Mouse (Mus musculus): Measurements from ENCODE around the gene Unc45b.
A peak's percentile ranks its signal among the peaks of the same experiment; 100 is the strongest.
"Not testable (repeated sequence)": the region's sequence is repeated elsewhere in the genome, so short reads cannot be mapped to it uniquely, and the experiment has no call there.

The Unc45b gene

GRCm38 (mm10) chr11:82899720-82900119 is 10.6 kb upstream of the Unc45b start:
- peak; percentile 86 for DNase-seq

GRCm38 (mm10) chr11:82901606-82902310 is 8.6 kb upstream of the Unc45b start:
- DNase-seq, result no peak

- no peak for DNase-seq
These were observed 5.4 kb upstream of the Unc45b start for GRCm38 (mm10) chr11:82904952-82905351.

DNA sequence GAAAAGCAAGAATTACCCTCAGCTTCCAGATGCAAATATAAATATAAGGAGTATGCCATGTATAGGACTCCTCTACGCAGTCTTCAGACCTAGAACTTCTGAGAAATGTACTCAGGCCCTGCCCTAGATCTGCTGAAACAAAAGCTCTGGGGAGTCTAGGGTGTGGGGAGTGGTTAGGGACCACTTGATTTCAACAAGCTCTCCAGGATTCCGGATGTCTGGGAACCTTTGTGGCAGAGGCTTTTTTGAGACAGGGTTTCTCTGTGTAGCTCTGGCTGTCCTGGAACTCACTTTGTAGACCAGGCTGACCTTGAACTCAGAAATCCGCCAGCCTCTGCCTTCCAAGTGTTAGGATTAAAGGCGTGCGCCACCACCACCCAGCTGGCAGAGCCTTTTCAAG is 4.5 kb upstream of the Unc45b start:
- no peak for DNase-seq

GRCm38 (mm10) chr11:82907651-82908607 is 2.4 kb upstream of the Unc45b start, which contains the start of gene Nle1:
Gene Nle1, minus strand, starts transcription at chr11:82908411.
- DNase-seq, result peak; percentile 99

- peak; percentile 85 for DNase-seq
These were observed 1.8 kb upstream of the Unc45b start for GRCm38 (mm10) chr11:82908608-82908989.

- DNase-seq, result peak; percentile 99
These were observed 484 bp downstream of the Unc45b start for GRCm38 (mm10) chr11:82910679-82911389.

GRCm38 (mm10) chr11:82914711-82915352 is 4.5 kb downstream of the Unc45b start:
- peak; percentile 94 for DNase-seq

GRCm38 (mm10) chr11:82920768-82921167 is 10.4 kb downstream of the Unc45b start:
- DNase-seq, result no peak

- no peak for DNase-seq
These were observed 11.3 kb downstream of the Unc45b start for GRCm38 (mm10) chr11:82921691-82922090.

DNA sequence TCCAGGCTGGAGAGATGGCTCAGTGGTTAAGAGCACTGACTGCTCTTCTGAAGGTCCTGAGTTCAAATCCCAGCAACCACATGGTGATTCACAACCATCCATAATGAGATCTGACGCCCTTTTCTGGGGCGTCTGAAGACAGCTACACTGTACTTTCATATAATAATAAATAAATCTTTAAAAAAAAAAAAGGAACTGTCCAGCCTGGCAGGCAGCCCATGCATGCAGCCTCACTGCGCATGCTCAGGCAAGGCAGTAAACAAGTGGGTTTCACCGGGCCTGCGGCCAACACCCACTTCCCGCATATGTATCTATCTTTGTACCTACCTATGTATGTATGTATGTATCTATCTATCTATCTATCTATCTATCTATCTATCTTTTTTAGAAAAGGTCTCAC is 13.6 kb downstream of the Unc45b start:
- DNase-seq, result not testable (repeated sequence)

GRCm38 (mm10) chr11:82928897-82929632 is 18.7 kb downstream of the Unc45b start:
- DNase-seq, result peak; percentile 93

DNA sequence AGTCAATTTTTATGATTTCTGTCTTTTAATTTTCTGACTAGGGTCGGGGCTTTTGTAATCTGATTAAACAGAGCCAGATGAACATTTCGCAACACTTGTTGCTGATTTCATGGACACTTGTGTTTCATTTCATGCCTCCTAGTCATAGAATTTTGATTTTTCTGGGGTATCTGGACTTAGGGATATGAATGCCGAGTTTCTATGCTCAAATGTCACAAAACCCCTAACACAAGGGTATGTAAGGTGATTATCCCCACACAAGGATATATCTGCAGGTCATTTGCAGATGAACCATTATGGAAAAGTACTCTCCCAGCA is 19.2 kb downstream of the Unc45b start:
- no peak for DNase-seq

DNA sequence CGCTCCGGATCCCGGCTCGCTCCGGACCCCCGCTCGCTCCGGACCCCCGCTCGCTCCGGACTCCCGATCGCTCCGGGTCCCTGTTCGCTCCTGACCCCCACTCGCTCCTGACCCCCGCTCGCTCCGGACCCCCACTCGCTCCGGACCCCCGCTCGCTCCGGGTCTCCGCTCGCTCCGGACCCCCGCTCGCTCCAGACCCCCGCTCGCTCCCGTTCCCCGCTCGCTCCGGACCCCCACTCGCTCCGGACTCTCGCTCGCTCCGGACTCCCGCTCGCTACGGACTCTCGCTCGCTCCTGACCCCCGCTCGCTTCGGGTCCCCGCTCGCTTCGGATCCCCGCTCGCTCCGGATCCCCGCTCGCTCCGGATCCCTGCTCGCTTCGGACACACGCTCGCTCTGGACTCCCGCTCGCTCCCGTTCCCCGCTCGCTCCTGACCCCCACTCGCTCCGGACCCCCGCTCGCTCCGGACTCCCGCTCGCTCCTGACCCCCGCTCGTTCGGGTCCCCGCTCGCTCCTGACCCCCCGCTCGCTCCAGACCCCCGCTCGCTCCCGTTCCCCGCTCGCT is 20.1 kb downstream of the Unc45b start:
- not testable (repeated sequence) for DNase-seq

GRCm38 (mm10) chr11:82931161-82931560 is 20.8 kb downstream of the Unc45b start:
- DNase-seq, result not testable (repeated sequence)

GRCm38 (mm10) chr11:82931671-82932450 is 21.5 kb downstream of the Unc45b start:
- not testable (repeated sequence) for DNase-seq

DNA sequence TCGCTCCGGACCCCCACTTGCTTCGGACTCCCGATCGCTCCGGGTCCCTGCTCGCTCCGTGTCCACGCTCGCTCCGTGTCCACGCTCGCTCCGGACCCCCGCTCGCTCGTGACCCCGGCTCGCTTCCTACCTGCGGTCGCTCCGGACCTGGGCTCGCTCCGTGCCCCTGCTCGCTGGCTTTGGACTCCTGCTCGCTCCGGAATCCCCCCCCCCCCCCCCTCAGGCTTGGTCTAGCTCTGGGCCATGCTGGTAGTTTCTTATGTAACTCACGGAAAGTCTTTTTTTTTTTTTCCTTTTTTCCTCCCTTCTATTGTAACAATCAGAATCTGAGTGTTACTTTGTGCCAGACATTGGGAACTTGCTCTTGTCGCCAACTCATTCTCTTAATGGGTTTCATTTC is 22.8 kb downstream of the Unc45b start:
- no peak for DNase-seq

DNA sequence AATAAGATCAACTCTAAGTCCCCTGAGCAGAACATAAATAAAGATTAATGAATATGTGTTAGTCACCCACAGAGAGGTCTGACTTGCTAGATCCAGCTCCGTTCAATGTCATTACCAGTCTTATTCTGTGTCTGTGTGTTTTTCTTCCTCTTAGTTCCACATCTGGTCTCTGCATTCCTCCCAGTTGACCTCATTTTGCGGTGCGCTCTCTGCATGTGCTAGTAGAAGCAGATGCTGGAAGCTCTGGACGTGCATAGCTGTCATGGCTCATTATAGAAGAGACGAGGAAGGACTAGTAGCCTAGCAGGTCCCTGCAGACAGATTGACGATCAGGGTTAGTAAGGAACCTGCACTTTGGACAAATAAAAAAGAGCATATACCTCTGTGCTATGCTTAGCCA is 33.0 kb downstream of the Unc45b start:
- DNase-seq, result no peak

DNA sequence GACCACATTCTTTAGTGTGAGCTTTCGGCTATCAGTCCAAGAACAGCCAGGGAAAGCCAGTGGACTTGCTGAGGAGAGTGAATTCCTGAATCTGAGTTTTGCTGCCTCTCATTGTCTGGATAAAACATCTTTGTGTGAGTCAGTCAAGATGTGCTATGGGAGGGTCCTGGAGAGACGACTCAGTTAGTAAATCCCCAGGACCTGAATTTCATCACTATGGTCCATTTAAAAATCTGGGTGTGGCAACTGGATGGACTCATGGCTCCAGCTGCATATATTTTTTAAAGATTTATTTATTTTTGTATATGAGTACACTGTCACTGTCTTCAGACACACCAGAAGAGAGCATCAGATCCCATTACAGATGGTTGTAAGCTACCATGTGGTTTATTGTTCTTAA is 35.3 kb downstream of the Unc45b start:
- no peak for DNase-seq

DNA sequence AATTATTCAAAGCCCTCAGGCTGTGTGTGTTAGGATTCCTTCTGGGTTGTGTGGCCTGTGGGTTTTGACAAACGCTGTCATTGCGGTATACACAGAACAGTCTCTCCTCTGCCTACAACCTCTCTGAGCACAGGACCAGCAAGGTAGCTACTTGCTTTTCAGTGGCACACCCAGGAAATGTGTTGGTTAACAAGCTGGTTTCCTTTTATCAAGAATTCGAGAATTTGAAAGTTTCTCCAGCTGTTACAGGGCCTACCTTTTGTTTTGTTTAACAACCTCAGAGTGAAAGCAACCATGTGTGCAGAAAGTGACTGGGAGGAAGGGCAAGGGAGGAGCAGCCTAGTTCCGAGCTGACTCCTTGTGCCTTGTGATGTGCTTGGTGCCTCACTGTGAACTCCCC is 37.1 kb downstream of the Unc45b start:
- DNase-seq, result peak; percentile 93

DNA sequence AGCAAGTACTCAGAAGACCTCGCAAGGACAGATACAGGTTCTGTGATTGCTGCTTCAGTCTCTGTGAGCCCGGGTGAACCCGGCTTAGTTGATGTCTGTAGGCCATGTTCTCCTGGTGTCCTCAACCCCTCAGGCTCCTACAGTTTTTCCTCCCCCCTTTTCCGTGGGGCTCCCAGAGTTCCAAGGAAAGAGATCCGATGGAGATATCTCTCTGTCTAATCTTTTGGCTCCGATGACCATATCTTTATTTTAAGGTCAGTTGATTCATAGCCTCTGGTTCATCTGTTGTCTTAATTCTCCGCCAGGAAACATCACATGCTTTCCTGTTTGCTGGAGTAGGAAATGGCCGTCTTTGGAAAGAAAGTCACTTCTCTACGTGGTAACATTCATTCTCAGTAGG is 38.7 kb downstream of the Unc45b start:
- DNase-seq, result peak; percentile 97

Data from heart, adult 11 months (tissue).